Mouse (Mus musculus) erythroblast, embryonic 14.5 days (primary cell): ENCODE results near the gene Ttc37. TPM values are rescaled to one million over a fixed set of nuclear protein-coding genes. Genes with fewer than 3 reads are reported as not detected.

Source experiments
- H3K27me3 ChIP-seq: 2 replicates; pipeline ENCODE4 v1.6.1; 2012; ENCODE audit warnings: inconsistent platforms; ENCODE audit not compliant: control insufficient read depth
- H3K36me3 ChIP-seq: 2 replicates; pipeline ENCODE4 v1.6.1; 2012; ENCODE audit warnings: mild to moderate bottlenecking, inconsistent platforms; ENCODE audit not compliant: control insufficient read depth
- H3K4me1 ChIP-seq: 2 replicates; pipeline ENCODE4 v1.6.1; 2012; ENCODE audit warnings: inconsistent platforms; ENCODE audit not compliant: control insufficient read depth
- H3K4me3 ChIP-seq: replicated peaks from 2 replicates; pipeline ENCODE3; 2012; ENCODE audit warnings: moderate library complexity, mild to moderate bottlenecking, inconsistent platforms
- H3K9me3 ChIP-seq: 2 replicates; pipeline ENCODE4 v1.6.1; 2012; ENCODE audit warnings: low read length, inconsistent platforms, mixed read lengths; ENCODE audit not compliant: control insufficient read depth
- GATA1 ChIP-seq: IDR thresholded peaks from 2 replicates; pipeline ENCODE4 v1.6.1; 2012; ENCODE audit warnings: low read length, inconsistent platforms, mixed read lengths
- TAL1 ChIP-seq: IDR thresholded peaks from 3 replicates; pipeline ENCODE4 v1.6.1; 2012; ENCODE audit warnings: low read length, inconsistent platforms, mixed read lengths
- polyA plus RNA-seq: library from polyadenylated mRNA; stranded (reverse); fragments of >175 nt; gene quantifications from 2 replicates; pipeline ENCODE4 v1.2.3, GENCODE M21; 2012

Ttc37 gene
- polyA plus RNA-seq, 1 experiment = 0.06 TPM

- Histone ChIP-seq H3K36me3 (peaks cover 25% of the 10 kb centered on the region), H3K4me1 (no peaks in the 10 kb centered on the region), H3K27me3 (no peaks in the 10 kb centered on the region), H3K9me3 (no peaks in the 10 kb centered on the region), H3K4me3 (no peak overlapping the region)
- TF ChIP-seq GATA1 (no peak), TAL1 (no peak)
Measured at GRCm38 (mm10) chr13:76141117-76141808, 42.7 kb downstream of the Ttc37 start.

DNA sequence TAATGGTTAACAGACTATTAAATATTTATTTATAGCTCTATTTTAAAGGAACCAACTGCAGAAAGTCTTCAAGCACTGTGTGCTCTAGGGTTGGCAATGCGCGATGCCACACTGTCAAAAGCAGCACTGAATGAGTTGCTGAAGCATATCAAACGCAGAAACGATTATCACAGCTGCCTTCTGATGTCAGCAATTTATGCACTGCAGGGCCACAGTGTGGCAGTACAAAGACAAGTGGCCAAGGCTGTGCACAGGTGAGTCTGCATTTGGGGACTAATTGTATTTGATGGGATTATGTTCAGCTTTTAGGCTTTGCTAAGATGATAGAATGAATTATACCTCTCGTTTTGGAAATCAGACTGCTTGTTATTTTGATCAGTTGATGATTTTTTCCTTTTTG, 51.9 kb downstream of the Ttc37 start:
- TF ChIP-seq TAL1 = no peak
- no peak for TF ChIP-seq GATA1
- Histone ChIP-seq H3K4me3 (no peak overlapping the region), H3K36me3 (peaks cover 20% of the 10 kb centered on the region), H3K4me1 (no peaks in the 10 kb centered on the region), H3K9me3 (no peaks in the 10 kb centered on the region), H3K27me3 (no peaks in the 10 kb centered on the region)

DNA sequence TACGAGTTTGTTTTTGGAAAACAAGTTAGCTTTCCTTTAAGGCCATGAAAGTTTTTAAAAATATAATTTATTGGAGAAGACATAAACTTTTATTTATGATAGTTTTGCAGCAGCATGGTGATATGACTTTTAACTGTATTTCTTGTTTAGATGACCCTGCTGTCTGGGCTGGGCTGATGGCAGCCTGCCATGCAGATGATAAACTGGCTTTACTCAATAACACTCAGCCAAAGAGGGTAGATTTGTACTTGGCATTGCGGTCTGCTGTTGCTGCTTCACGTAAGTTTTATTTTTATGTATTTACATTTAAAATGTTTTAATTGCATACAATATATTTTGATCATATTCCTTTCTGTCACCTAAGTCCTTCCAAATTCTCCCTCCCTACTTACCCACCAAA, 58.6 kb downstream of the Ttc37 start:
- Histone ChIP-seq H3K36me3 (peaks cover 21% of the 10 kb centered on the region), H3K4me1 (no peaks in the 10 kb centered on the region), H3K27me3 (no peaks in the 10 kb centered on the region), H3K4me3 (no peak overlapping the region), H3K9me3 (no peaks in the 10 kb centered on the region)
- TF ChIP-seq TAL1 = no peak
- no peak for TF ChIP-seq GATA1

- H3K27me3 ChIP-seq = no peaks in the 10 kb centered on the region
- no peak overlapping the region for H3K4me3 ChIP-seq
- peaks cover 21% of the 10 kb centered on the region for H3K36me3 ChIP-seq
Measured at GRCm38 (mm10) chr13:76157508-76157907, 59.0 kb downstream of the Ttc37 start.

GRCm38 (mm10) chr13:76160587-76160986, 62.1 kb downstream of the Ttc37 start:
- no peak for TF ChIP-seq GATA1
- TF ChIP-seq TAL1 = no peak
- H3K36me3 ChIP-seq = peaks cover 22% of the 10 kb centered on the region

More at GRCm38 (mm10) chr13:76157508-76157907, 59.0 kb downstream of the Ttc37 start:
- no peaks in the 10 kb centered on the region for H3K4me1 ChIP-seq
- no peaks in the 10 kb centered on the region for H3K9me3 ChIP-seq
- no peak for TF ChIP-seq TAL1
- TF ChIP-seq GATA1 = no peak

GRCm38 (mm10) chr13:76174297-76174696, 75.8 kb downstream of the Ttc37 start:
- TF ChIP-seq GATA1 = no peak
- no peaks in the 10 kb centered on the region for H3K27me3 ChIP-seq
- no peaks in the 10 kb centered on the region for H3K9me3 ChIP-seq
- H3K4me3 ChIP-seq = no peak overlapping the region
- H3K36me3 ChIP-seq = peaks cover 18% of the 10 kb centered on the region
- no peaks in the 10 kb centered on the region for H3K4me1 ChIP-seq

More at GRCm38 (mm10) chr13:76160587-76160986, 62.1 kb downstream of the Ttc37 start:
- Histone ChIP-seq H3K4me1 (no peaks in the 10 kb centered on the region), H3K27me3 (no peaks in the 10 kb centered on the region), H3K4me3 (no peak overlapping the region), H3K9me3 (no peaks in the 10 kb centered on the region)

- Histone ChIP-seq H3K4me3 (no peak overlapping the region), H3K4me1 (peaks cover 2% of the 10 kb centered on the region), H3K27me3 (no peaks in the 10 kb centered on the region), H3K36me3 (peaks cover 21% of the 10 kb centered on the region), H3K9me3 (no peaks in the 10 kb centered on the region)
- TF ChIP-seq TAL1 = no peak
- no peak for TF ChIP-seq GATA1
Measured at GRCm38 (mm10) chr13:76178700-76179099, 80.2 kb downstream of the Ttc37 start.

DNA sequence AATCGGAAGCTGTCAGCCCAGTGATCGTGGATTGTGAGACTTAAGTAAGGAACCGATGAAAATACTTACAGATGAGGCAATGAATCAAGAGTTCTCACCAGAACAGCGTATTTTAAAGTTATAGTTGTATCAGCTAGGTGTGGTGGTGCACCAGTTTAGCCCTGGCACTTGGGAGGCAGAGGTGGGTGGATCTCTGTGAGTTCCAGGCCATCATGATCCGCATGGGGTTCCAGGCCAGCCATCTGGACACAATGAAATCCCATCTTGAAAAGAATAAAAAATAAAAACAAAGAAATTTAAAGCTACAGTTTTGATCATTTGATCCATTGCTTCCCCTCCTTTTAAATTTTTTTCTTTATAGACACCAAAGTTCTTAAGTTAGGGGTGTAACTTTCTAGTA, 89.1 kb downstream of the Ttc37 start:
- Histone ChIP-seq H3K4me3 (no peak overlapping the region), H3K4me1 (no peaks in the 10 kb centered on the region), H3K36me3 (peaks cover 13% of the 10 kb centered on the region), H3K9me3 (no peaks in the 10 kb centered on the region), H3K27me3 (no peaks in the 10 kb centered on the region)
- TF ChIP-seq GATA1 (no peak), TAL1 (no peak)

DNA sequence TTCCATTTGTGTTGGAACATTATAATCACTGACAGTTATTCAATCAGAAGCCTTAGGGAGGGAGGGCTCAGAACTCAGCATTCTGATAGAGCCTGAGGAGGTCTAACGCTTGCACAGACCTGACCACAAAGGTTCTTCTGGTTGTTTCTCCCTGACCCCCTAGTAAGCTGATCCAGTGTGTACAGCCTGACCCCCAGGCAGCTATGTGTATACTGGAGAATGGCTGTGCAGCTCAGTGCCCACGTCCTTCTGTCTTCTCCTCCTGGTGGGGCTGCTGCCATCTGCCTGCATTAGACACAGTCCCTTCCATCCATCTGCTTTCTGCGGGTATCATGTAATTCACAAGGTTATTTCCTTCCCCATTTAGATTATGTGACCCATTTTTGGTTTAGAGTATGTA, 90.7 kb downstream of the Ttc37 start:
- Histone ChIP-seq H3K36me3 (peaks cover 11% of the 10 kb centered on the region), H3K9me3 (no peaks in the 10 kb centered on the region), H3K4me3 (no peak overlapping the region), H3K4me1 (no peaks in the 10 kb centered on the region), H3K27me3 (no peaks in the 10 kb centered on the region)
- TF ChIP-seq TAL1 (no peak), GATA1 (no peak)

DNA sequence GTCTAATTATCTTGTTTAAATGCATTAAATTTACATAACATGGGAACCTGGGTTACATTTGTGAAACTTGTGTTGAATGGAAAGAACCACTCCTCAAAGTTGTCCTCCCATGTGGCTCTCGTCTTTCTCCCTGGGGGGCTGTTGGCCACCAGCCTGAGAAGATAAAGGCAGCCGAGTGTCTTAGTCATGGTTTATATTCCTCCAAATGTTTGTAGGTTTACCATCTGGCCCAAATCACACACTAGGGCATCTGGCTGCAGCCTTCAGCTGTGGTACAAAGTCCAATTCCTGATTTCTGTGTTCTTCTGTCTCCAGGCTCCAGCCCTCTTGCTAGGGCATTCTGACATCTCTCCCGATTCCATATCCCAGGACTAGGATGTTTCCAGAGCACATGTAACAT, 91.7 kb downstream of the Ttc37 start:
- Histone ChIP-seq H3K36me3 (peaks cover 11% of the 10 kb centered on the region), H3K27me3 (no peaks in the 10 kb centered on the region), H3K4me1 (no peaks in the 10 kb centered on the region), H3K4me3 (no peak overlapping the region), H3K9me3 (no peaks in the 10 kb centered on the region)
- TF ChIP-seq GATA1 (no peak), TAL1 (no peak)
